Mouse (Mus musculus) 3134 (cell line): Measurements from ENCODE around the gene Lmo4.
A peak's percentile ranks its signal among the peaks of the same experiment; 100 is the strongest.

Source experiments
- DNase-seq: peaks from one replicate; pipeline ENCODE4 v3.0.0-alpha.2; 2011; ENCODE audit warnings: low spot score; ENCODE audit not compliant: insufficient read length; ENCODE audit errors: extremely low read depth

Gene Lmo4

GRCm38 (mm10) chr3:144203988-144204412 lies 1.0 kb downstream of the Lmo4 start:
- DNase-seq = peak; percentile 14

DNA sequence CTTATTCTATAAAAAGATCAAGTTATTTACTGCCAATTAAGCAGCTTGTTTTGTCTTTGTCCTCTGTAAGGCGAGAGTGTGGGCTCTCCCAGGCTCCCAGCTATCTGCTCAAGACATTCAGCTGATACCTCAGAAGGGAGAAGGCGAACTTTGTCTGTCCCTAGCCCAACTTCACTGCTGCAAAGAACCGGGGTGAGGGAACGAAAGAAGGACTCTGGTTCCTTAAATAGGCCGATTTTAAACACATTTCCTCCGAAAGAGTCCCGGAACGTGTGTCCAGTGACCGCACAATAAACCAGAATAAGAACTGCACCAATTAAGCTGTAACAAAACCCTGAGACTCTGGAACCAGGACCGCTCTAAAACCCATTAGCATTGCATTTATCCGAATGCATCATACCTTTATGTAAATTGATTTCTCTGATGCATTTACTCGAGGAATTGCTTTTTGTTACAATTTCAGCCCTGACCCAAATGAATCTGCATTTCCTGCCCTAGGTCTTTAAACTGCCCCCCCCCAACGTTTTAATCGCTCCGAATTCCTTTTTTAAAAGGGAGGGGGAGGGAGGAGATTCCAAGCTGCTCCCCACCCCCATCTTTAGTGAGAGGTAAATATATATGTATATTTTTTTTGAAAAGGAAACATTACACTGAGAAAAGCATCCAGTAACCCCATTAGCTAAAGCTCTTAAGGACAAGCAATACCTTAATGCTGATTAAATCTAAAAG lies 1.6 kb downstream of the Lmo4 start:
- peak; percentile 28 for DNase-seq

GRCm38 (mm10) chr3:144202574-144203258 lies 2.3 kb downstream of the Lmo4 start:
- DNase-seq = no peak

DNA sequence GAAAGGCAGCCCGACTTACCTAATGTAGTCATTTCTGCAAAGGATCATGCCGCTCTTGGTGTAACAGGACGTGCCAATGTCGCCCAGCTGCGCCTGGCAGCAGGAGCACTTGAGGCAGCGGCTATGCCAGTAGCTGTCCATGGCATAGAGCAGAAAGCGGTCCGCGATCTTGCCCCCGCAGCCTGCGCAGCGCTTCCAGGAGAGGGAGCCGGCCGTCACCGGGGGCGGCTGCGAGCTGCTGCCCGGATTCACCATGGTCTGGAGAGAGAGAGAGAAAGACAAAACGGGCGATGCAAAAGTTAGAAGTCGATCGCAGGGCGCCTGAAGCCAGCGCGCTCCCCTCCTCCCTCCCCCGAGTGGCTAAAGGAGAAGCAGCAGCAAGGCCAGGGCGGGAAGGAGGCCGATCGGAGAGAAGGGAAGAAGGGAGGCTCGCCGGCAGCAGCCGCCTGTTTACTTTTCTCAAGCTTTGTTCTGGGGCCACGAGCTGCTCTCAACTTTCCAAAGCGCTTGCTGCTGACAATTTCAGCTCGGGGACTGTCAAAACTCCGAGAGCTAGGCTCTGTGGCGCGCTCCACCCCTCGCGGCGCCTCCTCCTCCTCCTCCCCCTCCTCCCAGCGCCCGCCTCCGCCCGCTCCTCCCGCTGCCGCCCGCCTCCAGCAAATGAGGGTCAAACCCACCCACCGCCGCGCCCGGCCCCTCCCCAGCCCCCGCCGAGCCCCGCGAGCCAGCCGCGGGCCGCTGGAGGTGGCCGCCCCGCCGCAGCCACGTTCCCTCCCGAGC lies 3.0 kb downstream of the Lmo4 start:
- DNase-seq = peak; percentile 81

- DNase-seq = no peak
These were observed 19.5 kb downstream of the Lmo4 start for GRCm38 (mm10) chr3:144185327-144186152.

DNA sequence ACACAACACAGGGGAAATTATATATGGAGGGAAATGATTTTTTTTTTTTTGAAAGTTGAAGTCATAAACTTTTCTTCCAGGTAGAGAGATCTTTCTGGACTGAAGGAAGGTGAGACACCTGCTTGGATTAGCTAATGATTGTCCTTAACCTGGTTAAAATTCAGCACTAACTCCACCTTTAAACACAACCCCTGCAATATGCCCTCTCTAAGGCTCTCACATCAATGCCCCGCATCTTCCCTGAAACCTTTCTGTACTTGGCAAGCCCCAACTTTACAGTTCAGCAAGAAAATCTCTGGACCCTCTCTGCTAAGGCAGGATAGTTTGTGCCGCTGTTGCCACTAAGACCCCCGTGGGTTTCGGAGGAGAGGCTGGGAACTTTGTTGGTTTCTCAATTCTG lies 20.1 kb downstream of the Lmo4 start:
- no peak for DNase-seq

- DNase-seq = no peak
These were observed 22.8 kb downstream of the Lmo4 start for GRCm38 (mm10) chr3:144182229-144182628.

DNA sequence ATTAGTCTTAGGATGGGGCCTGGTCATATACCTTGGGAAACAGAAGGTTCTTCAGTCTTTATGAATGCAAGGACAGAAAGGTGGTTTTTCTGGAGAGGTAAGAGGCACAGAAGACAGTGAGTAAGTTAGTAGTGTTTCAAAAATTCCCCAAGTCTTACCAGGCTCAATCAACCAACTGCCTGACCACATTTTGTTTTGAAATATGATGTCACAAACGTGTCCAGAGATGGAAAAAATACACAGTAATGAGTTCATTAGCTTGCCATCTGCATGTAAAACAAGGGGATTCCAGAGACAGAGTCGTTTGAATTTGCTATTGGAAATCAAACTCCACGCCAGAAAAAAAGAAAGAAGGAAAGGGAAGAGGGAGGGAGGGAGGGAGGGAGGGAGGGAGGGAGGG lies 26.1 kb downstream of the Lmo4 start:
- no peak for DNase-seq

- DNase-seq = no peak
These were observed 31.0 kb downstream of the Lmo4 start for GRCm38 (mm10) chr3:144173866-144174588.

GRCm38 (mm10) chr3:144173138-144173537 lies 31.9 kb downstream of the Lmo4 start:
- DNase-seq = no peak

GRCm38 (mm10) chr3:144171749-144172148 lies 33.3 kb downstream of the Lmo4 start:
- DNase-seq = no peak

DNA sequence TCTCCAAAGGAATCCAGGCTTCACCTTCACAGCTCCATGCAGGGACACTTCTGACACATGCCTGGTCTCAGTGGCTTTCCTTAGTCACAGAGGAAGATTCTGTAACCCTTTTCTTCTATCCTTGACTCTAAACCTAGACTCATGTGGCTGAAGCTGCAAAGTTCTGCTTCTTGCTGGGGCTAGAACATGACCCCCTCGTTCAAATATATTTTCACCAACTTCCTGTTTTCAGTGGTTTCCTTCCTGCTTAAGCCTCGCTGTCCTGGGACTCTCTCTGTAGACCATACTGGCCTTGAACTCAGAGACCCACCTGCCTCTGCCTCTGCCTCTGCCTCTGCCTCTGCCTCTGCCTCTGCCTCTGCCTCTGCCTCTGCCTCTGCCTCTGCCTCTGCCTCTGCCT lies 34.5 kb downstream of the Lmo4 start:
- DNase-seq = no peak

DNA sequence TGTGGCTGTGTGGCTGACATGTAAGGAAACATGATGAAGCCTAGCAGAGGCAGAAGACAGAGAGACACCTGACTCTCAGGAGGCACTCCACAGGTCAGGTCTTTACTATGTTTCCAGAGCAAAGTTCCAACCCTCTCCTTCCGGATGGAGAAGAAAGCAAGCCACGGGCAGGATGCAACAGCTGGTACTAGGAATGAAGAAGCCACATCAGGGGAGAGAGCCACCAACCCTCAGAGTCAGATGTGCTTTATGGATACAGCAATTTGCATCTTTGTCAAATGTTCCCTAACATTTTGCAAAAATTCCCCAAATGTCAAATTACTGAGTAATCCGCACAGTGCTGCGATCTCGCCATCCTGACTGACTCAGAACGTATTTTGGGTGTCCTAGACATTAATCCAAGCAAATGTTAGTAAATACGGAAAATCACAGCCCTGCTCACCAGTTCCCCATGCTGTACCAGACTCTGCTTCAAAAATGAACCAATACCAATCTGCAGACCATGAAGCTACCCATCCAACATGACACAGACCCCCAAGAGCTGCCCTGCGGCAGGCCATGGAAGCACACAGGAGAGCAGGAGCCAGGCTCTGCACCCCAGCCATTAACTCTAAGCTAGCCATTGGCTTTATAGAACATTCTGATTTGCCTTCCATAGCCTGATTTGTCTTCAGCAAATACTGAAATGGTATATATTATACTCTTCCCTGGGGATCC lies 38.4 kb downstream of the Lmo4 start:
- DNase-seq = no peak

DNA sequence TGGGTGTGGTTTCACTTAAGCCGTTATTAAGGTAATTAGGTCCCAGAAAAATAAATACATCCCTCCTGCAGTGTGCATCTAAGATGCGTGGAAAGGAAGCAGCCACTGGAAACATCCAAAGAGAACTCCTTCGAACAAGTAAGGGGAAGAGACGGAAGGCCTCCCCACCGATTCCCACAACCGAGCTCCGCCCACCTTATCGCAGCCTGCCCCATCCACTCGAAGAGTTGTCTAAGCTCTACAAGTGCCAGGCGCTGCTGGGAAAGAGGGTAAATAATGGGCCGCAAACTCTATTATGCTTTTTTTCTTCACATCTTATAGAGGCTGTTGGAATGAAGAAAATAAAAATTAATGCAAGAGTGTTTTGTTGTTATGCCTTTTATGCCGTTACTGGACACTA lies 39.6 kb downstream of the Lmo4 start:
- no peak for DNase-seq

DNA sequence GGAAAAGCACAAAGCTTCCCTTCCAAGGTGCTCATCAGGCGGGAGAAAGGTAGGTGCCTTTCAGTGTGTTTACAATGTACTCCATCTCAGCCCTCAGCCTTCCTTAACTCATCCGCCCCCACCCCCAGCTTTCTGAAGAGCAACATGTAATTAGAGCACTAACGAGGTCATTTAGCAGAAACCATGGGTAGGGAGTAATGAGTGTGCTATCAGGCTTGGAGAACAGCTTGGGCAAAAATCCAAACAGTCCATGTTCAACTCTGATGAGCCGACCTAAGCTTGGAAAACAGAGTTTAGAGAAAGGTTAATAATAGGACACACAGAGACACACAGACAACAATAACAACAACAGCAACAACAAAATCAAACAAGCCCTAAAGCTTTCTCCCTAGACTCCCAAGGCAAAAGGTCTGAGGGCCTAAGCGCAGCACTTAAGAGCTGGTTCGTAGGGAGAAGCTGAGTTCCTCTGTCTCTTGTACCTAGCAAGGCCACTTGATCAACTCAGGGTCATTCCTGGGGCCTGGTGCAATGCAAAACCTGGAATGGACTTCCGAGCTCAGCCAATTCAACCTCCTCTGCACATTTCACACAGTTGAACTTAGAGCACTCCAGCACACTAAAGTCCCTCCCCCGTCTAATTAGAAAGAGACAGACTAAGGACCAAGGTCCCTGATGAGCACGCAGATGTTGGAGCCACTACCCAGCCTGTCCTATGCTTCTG lies 40.2 kb downstream of the Lmo4 start:
- DNase-seq = no peak

- DNase-seq = no peak
These were observed 41.3 kb downstream of the Lmo4 start for GRCm38 (mm10) chr3:144163718-144164117.

- DNase-seq = no peak
These were observed 42.9 kb downstream of the Lmo4 start for GRCm38 (mm10) chr3:144162156-144162555.

DNA sequence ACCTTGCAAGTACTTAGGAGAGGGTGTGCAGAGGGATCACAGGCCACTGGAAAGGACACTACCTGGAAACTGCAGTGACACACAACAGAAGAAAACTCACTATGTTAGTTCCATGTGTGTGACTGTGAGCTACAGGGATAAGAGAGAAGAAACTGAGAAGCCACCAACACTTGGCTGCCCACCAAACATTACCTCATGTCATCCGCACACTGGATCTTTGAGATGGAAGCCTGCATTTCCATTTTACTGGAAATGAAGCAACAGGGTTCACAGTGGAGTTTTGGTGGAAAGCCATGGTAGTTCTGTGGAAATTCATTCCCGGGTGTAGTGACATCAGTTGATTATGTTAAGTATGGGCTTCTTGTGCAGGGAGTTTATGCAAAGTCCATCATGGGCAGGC lies 43.8 kb downstream of the Lmo4 start:
- peak; percentile 32 for DNase-seq

DNA sequence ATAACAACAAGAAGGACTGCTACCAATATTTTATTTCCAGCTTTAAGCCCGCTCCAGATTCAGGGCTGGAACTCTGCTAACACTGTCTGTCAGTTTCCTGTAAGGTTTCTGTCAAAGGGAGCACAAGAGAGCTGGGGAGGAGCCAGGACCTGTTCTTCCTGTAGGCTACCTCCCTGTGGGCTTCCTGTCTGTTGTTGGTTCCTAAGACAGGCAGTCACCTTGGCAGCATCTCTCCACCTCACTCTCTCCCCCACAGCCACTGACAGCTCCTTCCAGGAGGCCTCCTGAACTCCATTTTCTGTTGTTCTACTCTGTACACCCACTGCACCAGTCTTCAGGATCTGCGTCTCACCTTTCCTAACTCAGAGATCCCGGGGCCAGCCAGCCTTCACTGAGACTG lies 49.3 kb downstream of the Lmo4 start:
- no peak for DNase-seq
